Mouse (Mus musculus): ENCODE data around the gene Sdk2. TPM values are rescaled to one million over a fixed set of nuclear protein-coding genes. Genes with fewer than 3 reads are reported as not detected.

Gene Sdk2
- polyA plus RNA-seq, 1 experiment from 2014 or later, result 2.1 TPM

DNA sequence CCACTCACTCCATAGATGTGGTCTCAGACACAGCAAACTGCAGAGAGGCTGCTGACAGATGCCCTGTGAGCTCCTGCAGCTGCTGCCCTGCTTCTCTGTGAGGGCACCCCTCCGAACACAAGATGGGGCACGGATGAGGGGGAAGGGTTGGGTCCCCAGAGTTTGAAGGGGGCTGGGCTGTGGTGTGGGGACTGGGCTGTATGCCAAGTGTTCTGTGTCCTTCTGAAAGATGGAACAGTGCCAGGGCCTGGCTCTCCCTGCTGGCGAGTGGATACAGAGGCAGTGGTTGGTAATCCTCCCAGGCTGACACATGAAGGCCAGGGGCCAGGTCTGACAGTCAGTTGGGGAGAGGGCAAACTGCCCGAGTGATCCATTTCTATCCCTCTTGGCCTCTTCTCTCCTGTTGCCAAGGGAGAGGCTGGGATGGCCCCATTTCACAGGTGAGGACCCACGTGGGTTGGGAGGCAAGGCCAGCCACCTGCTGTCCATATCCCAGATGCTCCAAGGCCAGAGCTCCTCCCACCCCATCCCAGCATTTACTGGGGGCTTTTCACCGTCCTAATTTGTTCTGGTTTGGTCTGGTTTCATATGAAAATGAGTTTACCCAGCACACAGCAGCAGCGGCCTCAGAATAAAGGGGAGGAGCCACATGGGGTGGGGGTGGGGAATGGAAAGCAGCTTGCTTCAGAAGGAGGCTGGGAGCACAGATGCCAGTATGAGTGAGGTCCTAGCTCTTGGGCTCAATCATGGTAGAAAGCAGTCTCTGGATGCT lies 84.9 kb downstream of the Sdk2 start:
- peak; percentile 66 for ATAC-seq
- no peak overlapping the region for H3K4me2 ChIP-seq (replicated peaks)
- H3K9me3 ChIP-seq, result no peaks in the 10 kb centered on the region
- no peak overlapping the region for H3K4me3 ChIP-seq (replicated peaks)
- peaks cover 20% of the 10 kb centered on the region for H3K4me1 ChIP-seq (replicated peaks)
- H3K9ac ChIP-seq, result no peak overlapping the region
- no peaks in the 10 kb centered on the region for H3K27me3 ChIP-seq (replicated peaks)
- H3K36me3 ChIP-seq, result no peaks in the 10 kb centered on the region
- H3K27ac ChIP-seq, result no peak overlapping the region
- 36% methylated on average over 7 of the region's 7 CpGs for WGBS

- 73% methylated on average over 6 of the region's 6 CpGs for WGBS
- ATAC-seq, result no peak
Measured at GRCm38 (mm10) chr11:113981088-113981487, 85.8 kb downstream of the Sdk2 start.

GRCm38 (mm10) chr11:113978318-113978717 lies 88.5 kb downstream of the Sdk2 start:
- no peak overlapping the region for H3K27ac ChIP-seq
- peaks cover 18% of the 10 kb centered on the region for H3K4me1 ChIP-seq (replicated peaks)
- no peaks in the 10 kb centered on the region for H3K36me3 ChIP-seq
- no peak for ATAC-seq
- no peak overlapping the region for H3K4me3 ChIP-seq (replicated peaks)
- 96% methylated on average over 12 of the region's 12 CpGs for WGBS
- H3K9me3 ChIP-seq, result no peaks in the 10 kb centered on the region
- no peak overlapping the region for H3K9ac ChIP-seq
- H3K27me3 ChIP-seq (replicated peaks), result no peaks in the 10 kb centered on the region
- no peak overlapping the region for H3K4me2 ChIP-seq (replicated peaks)

More at GRCm38 (mm10) chr11:113981088-113981487, 85.8 kb downstream of the Sdk2 start:
- Histone ChIP-seq H3K4me3 (replicated peaks) (no peak overlapping the region), H3K27me3 (replicated peaks) (no peaks in the 10 kb centered on the region), H3K4me1 (replicated peaks) (peaks cover 21% of the 10 kb centered on the region), H3K27ac (no peak overlapping the region), H3K4me2 (replicated peaks) (no peak overlapping the region), H3K9me3 (no peaks in the 10 kb centered on the region), H3K9ac (no peak overlapping the region), H3K36me3 (no peaks in the 10 kb centered on the region)

- WGBS, result 75% methylated on average over 3 of the region's 3 CpGs
- no peaks in the 10 kb centered on the region for H3K36me3 ChIP-seq
- 0 out of 2 replicates have a peak, but pooled peaks cover 6% of the 10 kb centered on the region for H3K4me1 ChIP-seq (replicated peaks)
- no peaks in the 10 kb centered on the region for H3K9me3 ChIP-seq
- no peak overlapping the region for H3K4me2 ChIP-seq (replicated peaks)
- H3K27ac ChIP-seq, result no peak overlapping the region
- ATAC-seq, result no peak
- no peak overlapping the region for H3K4me3 ChIP-seq (replicated peaks)
- H3K9ac ChIP-seq, result no peak overlapping the region
- no peaks in the 10 kb centered on the region for H3K27me3 ChIP-seq (replicated peaks)
Measured at GRCm38 (mm10) chr11:113975667-113975970, 91.2 kb downstream of the Sdk2 start.

DNA sequence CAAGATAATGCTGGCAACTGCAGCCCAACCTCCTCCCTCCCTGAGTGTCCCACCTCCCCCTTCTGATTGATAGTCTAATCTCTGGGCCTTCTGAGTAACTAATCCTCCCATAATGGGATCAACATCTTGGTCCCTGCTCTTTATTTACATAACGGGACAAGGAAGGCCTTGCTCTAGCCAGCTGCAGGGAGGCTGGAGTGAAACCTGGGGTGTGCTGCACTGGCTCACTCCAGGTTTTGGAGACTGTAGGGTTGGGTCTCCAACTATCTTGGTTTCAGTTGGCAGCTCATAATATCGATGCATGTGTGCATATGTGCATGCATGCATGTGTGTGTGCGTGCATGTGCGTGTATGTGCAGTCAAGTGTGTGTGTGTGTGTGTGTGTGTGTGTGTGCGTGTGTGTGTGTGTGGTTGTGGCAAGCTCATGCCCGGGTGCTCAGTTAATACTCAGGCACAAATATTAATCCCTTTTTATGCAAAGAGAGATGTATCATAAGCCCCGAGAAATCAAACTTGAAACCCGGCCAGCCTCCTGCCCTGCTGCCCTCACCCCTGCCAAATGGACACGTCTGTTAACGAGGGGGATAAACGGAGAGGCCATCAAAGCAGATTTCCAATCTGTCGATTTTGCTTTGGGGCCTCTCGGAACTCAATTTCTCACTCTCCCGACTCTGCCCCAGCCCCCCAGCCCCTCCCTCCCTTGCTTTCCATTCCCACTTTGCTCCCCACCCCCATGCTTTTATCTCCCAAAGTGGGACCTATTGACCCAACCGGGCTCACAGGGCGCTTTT lies 91.8 kb downstream of the Sdk2 start:
- Histone ChIP-seq H3K4me2 (replicated peaks) (no peak overlapping the region), H3K9ac (no peak overlapping the region), H3K9me3 (no peaks in the 10 kb centered on the region), H3K36me3 (no peaks in the 10 kb centered on the region), H3K27ac (no peak overlapping the region), H3K4me1 (replicated peaks) (0 out of 2 replicates have a peak, but pooled peaks cover 6% of the 10 kb centered on the region), H3K4me3 (replicated peaks) (no peak overlapping the region), H3K27me3 (replicated peaks) (no peaks in the 10 kb centered on the region)
- WGBS, result 46% methylated on average over 16 of the region's 16 CpGs
- no peak for ATAC-seq

- WGBS, result 63% methylated on average over 3 of the region's 3 CpGs
- no peaks in the 10 kb centered on the region for H3K9me3 ChIP-seq
- no peak overlapping the region for H3K27ac ChIP-seq
- no peak overlapping the region for H3K4me3 ChIP-seq (replicated peaks)
- 0 out of 2 replicates have a peak, but pooled peaks cover 6% of the 10 kb centered on the region for H3K4me1 ChIP-seq (replicated peaks)
- no peaks in the 10 kb centered on the region for H3K27me3 ChIP-seq (replicated peaks)
- H3K36me3 ChIP-seq, result no peaks in the 10 kb centered on the region
- no peak overlapping the region for H3K9ac ChIP-seq
- no peak overlapping the region for H3K4me2 ChIP-seq (replicated peaks)
- ATAC-seq, result peak; percentile 20; the same call in 1 of the 2 replicates
Measured at GRCm38 (mm10) chr11:113972517-113972872, 94.4 kb downstream of the Sdk2 start.

GRCm38 (mm10) chr11:113971609-113972516 lies 95.0 kb downstream of the Sdk2 start:
- ATAC-seq, result no peak
- no peak overlapping the region for H3K27ac ChIP-seq
- H3K27me3 ChIP-seq (replicated peaks), result no peaks in the 10 kb centered on the region
- WGBS, result 84% methylated on average over 19 of the region's 19 CpGs
- H3K4me2 ChIP-seq (replicated peaks), result no peak overlapping the region
- H3K4me1 ChIP-seq (replicated peaks), result 0 out of 2 replicates have a peak, but pooled peaks cover 5% of the 10 kb centered on the region
- 0 out of 2 replicates have a peak, but pooled peaks cover 5% of the 10 kb centered on the region for H3K9me3 ChIP-seq
- H3K4me3 ChIP-seq (replicated peaks), result no peak overlapping the region
- no peak overlapping the region for H3K9ac ChIP-seq
- no peaks in the 10 kb centered on the region for H3K36me3 ChIP-seq

- H3K27ac ChIP-seq, result no peak overlapping the region
- WGBS, result 86% methylated on average over 2 of the region's 2 CpGs
- H3K4me2 ChIP-seq (replicated peaks), result no peak overlapping the region
- H3K4me1 ChIP-seq (replicated peaks), result no peaks in the 10 kb centered on the region
- no peak overlapping the region for H3K4me3 ChIP-seq (replicated peaks)
- ATAC-seq, result no peak
- H3K27me3 ChIP-seq (replicated peaks), result no peaks in the 10 kb centered on the region
- H3K9me3 ChIP-seq, result peaks cover 22% of the 10 kb centered on the region
- no peaks in the 10 kb centered on the region for H3K36me3 ChIP-seq
- H3K9ac ChIP-seq, result no peak overlapping the region
Measured at GRCm38 (mm10) chr11:113970026-113970425, 96.8 kb downstream of the Sdk2 start.

GRCm38 (mm10) chr11:113965214-113965613 lies 101.6 kb downstream of the Sdk2 start:
- Histone ChIP-seq H3K9me3 (peaks cover 22% of the 10 kb centered on the region), H3K4me1 (replicated peaks) (no peaks in the 10 kb centered on the region), H3K27me3 (replicated peaks) (no peaks in the 10 kb centered on the region), H3K4me2 (replicated peaks) (no peak overlapping the region), H3K27ac (no peak overlapping the region), H3K4me3 (replicated peaks) (no peak overlapping the region), H3K36me3 (no peaks in the 10 kb centered on the region), H3K9ac (no peak overlapping the region)
- WGBS, result 88% methylated on average over 1 of the region's 1 CpGs
- no peak for ATAC-seq

DNA sequence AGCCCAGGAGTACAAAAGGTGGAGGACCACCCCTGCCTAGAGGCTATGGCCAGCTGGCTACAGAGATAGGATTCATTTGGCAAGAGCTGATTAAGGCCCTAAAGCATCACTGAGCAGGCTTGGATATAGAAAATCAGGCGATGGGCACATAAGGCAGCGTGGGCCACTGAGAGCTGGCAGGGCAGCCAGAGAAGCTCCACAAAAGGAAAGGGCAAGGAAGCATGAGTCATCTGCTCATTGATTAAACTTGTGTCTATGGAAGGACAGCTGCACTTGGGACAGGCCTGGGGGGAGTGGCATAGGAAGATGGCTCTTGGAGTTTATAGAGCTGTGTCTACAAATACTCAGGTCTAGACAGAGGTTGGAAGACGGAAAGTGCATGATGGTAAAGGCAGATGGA lies 104.1 kb downstream of the Sdk2 start:
- H3K4me3 ChIP-seq (replicated peaks), result no peak overlapping the region
- H3K4me2 ChIP-seq (replicated peaks), result no peak overlapping the region
- no peaks in the 10 kb centered on the region for H3K36me3 ChIP-seq
- H3K9me3 ChIP-seq, result peaks cover 22% of the 10 kb centered on the region
- no peak overlapping the region for H3K9ac ChIP-seq
- H3K27ac ChIP-seq, result no peak overlapping the region
- ATAC-seq, result no peak
- H3K4me1 ChIP-seq (replicated peaks), result no peaks in the 10 kb centered on the region
- 96% methylated on average over 3 of the region's 3 CpGs for WGBS
- no peaks in the 10 kb centered on the region for H3K27me3 ChIP-seq (replicated peaks)

DNA sequence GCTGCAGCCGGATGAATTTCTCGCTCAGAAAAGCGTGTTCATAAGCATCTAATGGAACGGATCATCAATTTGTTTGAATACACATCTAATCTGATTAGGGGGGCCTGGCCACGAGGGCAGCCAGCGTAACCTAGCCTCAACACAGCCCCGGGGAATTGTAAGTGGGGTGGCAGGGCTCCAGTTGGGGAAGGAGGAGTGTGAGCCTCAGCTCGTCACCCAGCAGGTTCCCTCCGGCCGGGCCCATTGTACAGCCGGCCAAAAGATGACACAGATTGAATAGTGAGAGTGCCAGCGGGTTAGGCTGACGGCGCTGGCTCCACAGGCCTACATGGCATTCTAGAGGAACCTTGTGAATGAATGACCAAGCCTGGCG lies 115.2 kb downstream of the Sdk2 start:
- Histone ChIP-seq H3K27me3 (replicated peaks) (no peaks in the 10 kb centered on the region), H3K4me1 (replicated peaks) (no peaks in the 10 kb centered on the region), H3K27ac (no peak overlapping the region), H3K4me2 (replicated peaks) (no peak overlapping the region), H3K9ac (no peak overlapping the region), H3K4me3 (replicated peaks) (no peak overlapping the region), H3K9me3 (no peaks in the 10 kb centered on the region), H3K36me3 (no peaks in the 10 kb centered on the region)
- 76% methylated on average over 15 of the region's 15 CpGs for WGBS
- no peak for ATAC-seq

Data from intestine, embryonic 15.5 days (tissue).